Mouse (Mus musculus) gastrocnemius, adult 2 months (tissue): ENCODE results near the gene Vmn2r102. TPM values are rescaled to one million over a fixed set of nuclear protein-coding genes. Genes with fewer than 3 reads are reported as not detected.

Experiments used
- DNase-seq: peaks from one replicate; pipeline ENCODE4 v3.0.0; 2022
- H3K27ac ChIP-seq: fragments of 200-600 bp; 2 replicates; pipeline ENCODE4 v1.8.1; 2022; ENCODE audit warnings: mild to moderate bottlenecking
- H3K4me3 ChIP-seq: fragments of 200-600 bp; 2 replicates; pipeline ENCODE4 v1.8.1; 2022; ENCODE audit warnings: mild to moderate bottlenecking, moderate library complexity
- CTCF ChIP-seq: fragments of 200-600 bp; IDR thresholded peaks from 2 replicates; pipeline ENCODE4 v1.8.1; 2022; ENCODE audit warnings: antibody characterized with exemption, mild to moderate bottlenecking, moderate library complexity
- intact Hi-C: fragments of 180-260 bp; cut with DNase I; formaldehyde crosslinking; loops from one replicate; pipeline ENCODE4 v1.15.1; 2025
- long read RNA-seq, 2 experiments: library from polyadenylated mRNA; stranded (forward); transcript quantifications; one replicate each; pipeline ENCODE4 v2.0.0; 2021
- total RNA-seq, 2 experiments: library from RNA; stranded (reverse); gene quantifications; 2 replicates each; pipeline ENCODE4 v1.2.3; 2021

The Vmn2r102 gene
- not detected for total RNA-seq
- long read RNA-seq, experiment 1, result 0 reads
- long read RNA-seq, experiment 2, result 0 reads

- intact Hi-C loops, result no loop called here
- no peak within 1 kb of the TSS for H3K27ac ChIP-seq
- H3K4me3 ChIP-seq, result no peak within 1 kb of the TSS
- DNase-seq, result no peak
- no peak for TF ChIP-seq CTCF
Measured at GRCm38 (mm10) chr17:19660028-19660427, at the start of gene Vmn2r102. TSS of gene Vmn2r102 (plus strand) at chr17:19660328.

- no peak for DNase-seq
- no peak for TF ChIP-seq CTCF
- H3K27ac ChIP-seq, result no peak overlapping the region
- intact Hi-C loops, result no loop called here
- H3K4me3 ChIP-seq, result no peak overlapping the region
Measured at GRCm38 (mm10) chr17:19629328-19629727, 30.8 kb upstream of the Vmn2r102 start.

- Histone ChIP-seq H3K27ac (no peak overlapping the region), H3K4me3 (no peak overlapping the region)
- DNase-seq, result no peak
- no peak for TF ChIP-seq CTCF
- intact Hi-C loops, result no loop called here
Measured at GRCm38 (mm10) chr17:19658447-19658846, 1.7 kb upstream of the Vmn2r102 start.

DNA sequence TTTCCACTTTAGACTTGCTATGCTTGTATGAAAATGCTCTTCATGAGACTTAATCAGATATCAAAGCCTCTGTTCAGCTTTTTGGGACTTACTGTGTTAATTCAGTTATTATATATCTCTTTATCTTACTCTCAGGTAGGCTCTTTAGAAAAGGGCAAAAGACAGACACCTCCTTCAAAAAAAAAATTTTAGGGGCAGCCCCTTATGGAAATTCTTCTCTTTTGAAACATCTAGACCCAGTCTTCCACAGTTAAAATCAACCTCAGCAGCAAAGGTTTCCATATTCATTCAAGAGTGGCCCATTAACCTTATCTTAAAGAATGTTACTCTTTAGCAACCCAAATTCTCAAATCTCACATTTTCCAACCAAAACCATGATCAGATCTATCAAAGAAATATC, 31.9 kb downstream of the Vmn2r102 start:
- no peak for DNase-seq
- Histone ChIP-seq H3K27ac (no peak overlapping the region), H3K4me3 (no peak overlapping the region)
- no peak for TF ChIP-seq CTCF
- intact Hi-C loops, result no loop called here

Other genes with a start within 250 kb of the Vmn2r102 start
- gene Vmn2r100, start 155.6 kb upstream of the Vmn2r102 start, total RNA-seq, result not detected
- not detected for gene Vmn2r101, start 83.1 kb upstream of the Vmn2r102 start, total RNA-seq
- not detected for gene Vmn2r103, start 113.0 kb downstream of the Vmn2r102 start, total RNA-seq